Mouse (Mus musculus): ENCODE measurements around the gene Tbx19.

Tbx19 gene

DNA sequence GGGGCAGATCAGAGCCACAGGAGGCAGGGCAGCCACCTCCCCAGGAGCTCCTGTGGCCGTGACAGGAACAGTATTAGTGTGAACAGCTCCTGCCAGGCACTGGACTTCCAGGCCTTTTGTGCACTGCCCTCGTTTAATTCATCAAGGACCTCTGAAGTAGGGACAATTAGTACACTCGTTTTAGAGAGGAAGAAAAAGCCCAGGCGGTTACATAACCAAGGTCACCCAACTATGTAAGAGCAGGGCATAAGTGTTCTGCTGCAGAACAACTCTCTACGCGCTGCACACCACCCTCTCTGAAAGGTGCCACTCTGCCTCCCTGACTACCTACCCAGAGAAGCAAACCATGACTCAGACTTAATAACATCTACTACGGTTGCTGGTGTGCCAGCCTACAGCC, 24.5 kb upstream of the Tbx19 start:
- in situ Hi-C loops (cut with MboI, MseI): no loop called here

DNA sequence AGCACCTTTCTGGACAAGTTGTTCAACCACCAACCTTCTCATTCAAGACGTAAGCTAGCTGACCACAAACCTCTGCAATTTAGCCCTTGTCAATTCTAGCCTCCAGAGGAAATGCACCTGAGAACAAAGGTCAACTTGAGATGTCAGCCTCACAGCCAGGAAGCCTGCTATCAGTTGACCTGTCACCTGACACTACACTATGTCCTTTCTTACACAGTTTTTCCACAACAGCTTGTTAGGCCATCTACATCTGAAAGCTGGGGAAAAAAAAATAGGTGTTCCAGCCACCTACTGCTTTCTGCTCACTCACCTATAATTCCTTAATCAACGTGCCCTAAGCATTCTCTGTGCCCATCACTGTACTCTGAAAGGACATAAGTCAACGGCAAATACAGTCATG, 23.6 kb upstream of the Tbx19 start:
- in situ Hi-C loops (cut with MboI, MseI): no loop called here

DNA sequence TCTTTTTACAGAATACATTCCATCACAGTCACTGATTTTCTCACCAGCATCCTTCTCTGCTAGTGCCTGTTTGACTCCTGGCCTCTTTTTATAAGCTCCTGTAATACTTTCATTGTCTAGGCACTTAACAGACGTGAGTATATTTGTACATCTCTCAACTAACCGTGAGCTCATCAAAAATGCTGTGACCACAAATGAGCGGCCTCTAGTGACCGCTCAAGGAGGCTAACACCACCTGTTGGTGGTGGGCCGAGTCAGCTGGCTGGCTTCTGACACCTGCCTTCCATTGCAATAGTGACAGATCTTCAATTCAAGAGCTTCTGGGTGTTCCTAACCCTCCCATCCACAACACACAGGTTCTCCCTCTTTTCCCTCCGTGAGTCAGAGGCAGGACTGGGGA, 22.8 kb upstream of the Tbx19 start:
- in situ Hi-C loops (cut with MboI, MseI): no loop called here

DNA sequence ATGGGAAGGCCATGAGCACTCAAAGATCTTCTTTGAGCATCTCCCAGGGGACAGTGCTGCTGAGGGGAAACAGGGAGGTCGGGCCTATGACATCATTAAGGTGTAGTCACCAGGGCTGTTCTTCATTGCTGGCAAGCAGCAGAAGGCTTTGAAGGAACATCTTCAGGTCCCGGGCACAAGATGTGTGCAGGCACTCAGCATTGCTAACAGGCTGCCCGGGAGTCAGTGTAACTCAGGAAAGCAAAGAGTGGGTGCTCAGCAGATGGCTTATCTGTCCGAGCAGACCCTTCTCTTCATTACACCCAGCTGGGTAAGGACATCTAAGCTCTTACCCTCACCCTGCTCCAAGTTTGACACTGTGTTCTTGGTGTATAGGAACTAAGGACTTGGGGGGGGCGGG, 18.7 kb upstream of the Tbx19 start:
- in situ Hi-C loops (cut with MboI, MseI): no loop called here

DNA sequence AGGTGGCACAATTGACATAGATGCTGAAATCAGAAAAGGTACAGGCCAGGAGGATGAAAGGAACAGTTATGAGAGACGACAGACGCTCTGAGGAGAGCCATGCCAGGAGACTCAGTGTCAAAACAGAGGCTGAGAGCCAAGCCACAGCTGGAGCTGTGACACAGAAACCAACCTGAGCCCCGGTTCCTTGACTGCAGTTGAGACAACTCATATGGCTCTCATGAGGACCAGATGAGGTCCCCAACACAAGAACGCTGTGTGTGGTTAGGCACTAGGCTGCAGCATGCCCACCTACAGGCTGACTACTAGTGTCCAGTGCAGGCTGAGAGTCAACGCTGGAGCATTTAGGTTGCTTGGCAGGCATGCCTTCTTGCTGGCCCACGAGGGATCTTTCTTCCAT, 17.5 kb upstream of the Tbx19 start:
- in situ Hi-C loops (cut with MboI, MseI): no loop called here

DNA sequence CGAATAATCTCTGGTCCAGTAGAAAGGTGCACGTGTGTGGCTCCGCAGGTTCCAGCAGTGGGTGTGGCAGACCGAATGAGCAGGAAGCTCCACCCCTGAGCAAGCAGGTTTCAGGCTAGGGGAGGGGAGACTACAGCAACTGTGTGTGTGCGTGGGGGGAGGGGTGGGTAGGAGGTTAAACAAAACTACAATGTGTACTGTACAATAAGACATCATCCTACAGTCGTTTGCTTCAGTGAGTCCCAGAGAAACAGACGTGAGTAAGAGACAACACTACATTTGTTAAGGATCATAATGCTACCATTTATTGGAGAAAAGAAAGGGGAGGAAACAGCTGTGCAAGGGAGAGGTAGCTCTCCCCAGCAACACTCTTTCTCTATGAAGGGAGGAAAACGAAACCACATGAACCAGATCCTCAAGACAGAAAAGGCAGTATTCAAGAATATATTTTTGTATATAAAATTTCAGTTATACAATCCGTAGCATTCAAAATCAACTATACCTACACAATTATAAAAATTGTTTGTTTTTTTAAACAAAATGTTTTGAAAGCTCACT, 13.6 kb upstream of the Tbx19 start:
- in situ Hi-C loops (cut with MboI, MseI): no loop called here

DNA sequence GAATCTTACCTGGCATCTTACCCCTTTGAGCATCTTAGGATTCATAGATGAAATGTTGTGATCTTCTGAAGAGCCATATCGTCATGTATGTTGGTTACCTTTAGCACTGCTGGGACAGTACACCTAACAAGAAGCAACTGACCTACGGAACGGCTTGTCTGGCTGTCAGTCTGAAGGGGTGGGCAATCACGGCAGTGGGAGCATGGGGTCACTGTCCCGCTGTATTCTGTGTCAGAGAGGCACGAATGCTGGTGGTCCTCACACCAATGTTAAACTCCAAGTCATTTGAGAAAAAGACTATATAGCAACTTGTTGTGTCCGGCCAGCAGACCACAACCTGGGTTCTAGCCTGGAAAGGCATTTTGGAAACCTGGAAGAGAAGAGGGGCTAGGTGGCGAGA, 10.7 kb upstream of the Tbx19 start:
- in situ Hi-C loops (cut with MboI, MseI): no loop called here

DNA sequence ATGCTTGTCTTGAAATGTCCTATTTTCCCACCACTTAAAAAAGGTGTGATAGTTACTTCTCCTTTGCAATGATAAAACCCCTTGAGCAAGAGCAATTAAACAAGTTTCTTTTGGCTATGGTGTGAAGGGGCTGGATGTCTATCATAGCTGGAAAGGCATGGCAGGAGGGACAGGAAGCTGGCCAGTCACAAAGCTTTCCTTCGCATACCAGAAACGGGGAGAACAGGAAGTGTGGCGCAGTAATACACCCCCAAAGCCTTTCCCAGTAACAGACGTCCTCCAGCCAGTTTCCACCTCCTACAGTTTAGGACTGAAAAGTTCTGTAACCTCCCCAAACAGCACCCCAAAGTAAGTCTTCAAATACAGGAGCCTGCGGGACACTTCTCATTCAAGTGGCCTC, 9.6 kb upstream of the Tbx19 start:
- in situ Hi-C loops (cut with MboI, MseI): no loop called here

DNA sequence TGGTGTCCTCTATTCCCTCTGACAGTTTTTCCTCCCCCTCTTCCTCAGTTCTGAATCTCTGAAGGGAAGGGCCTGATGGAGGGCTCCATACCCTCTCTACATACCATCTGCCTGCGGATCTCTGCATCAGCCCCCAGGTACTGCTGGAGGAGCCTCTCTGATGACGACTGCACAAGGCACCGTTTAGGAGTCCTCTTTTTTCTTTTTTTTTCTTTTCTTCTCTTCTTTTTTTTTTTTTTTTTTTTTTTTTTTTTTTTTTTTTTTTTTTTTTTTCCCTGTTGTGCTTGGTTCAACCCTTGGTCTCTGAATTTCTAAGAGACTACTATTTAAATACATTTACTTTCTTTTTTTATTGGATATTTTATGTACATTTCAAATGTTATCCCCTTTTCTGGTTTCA, 8.9 kb upstream of the Tbx19 start:
- in situ Hi-C loops (cut with MboI, MseI): no loop called here

DNA sequence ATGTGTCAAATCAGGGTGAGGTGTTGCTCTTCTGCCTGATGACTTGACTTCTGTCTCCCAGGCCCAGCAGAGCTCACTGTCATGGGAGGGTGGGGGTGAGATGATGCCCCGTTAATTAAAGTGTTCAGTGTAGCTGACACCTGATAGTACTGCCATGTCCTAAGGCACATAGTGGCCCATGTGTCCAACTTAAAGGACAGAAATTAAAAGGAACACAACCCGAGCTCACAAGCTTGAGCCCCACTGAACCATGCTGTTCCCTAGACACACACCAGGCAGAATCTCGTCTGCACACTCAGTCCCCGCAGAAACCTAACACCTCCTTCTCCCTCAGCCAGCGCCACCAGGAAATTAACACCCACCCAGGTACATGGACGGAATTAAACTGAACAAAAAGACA, 4.3 kb upstream of the Tbx19 start:
- in situ Hi-C loops (cut with MboI, MseI): no loop called here

DNA sequence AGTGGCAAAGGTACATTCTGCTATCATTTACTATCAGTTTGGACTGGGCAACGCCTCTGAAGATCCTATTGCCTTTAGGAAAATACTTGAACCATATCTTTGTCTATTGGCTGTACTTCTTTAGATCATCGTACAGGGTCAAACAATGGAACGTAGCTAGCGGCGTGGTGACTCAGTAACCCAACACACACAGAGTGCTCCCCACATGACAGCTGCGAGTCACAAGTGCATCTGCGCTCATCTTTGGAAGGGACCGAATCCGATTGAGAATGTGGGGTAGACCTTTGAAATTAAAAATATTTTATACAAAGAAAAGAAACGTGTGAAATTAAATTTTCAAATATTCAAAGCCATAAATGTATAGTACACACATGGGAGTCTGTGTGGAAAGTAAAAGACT, 1.7 kb downstream of the Tbx19 start:
- in situ Hi-C loops (cut with MboI, MseI): no loop called here

DNA sequence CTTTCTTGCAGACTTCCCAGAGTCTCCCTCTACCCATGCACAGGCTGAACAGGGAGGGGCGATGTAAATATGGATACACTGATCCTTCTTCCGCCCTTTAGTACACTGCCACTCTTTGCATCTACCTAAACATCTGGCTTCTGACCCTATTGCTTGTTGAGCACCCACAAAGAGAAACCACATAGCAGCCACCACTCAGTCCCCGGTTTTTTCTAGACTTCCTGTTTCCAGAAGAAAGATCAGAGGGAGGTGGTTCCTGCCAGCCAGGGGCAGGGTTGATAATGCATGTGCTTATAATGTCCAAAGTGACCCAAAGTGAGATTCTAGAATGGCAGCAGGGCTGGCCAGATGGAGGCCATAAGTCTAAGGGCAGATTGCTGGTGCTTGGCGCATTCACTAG, 6.4 kb downstream of the Tbx19 start:
- in situ Hi-C loops (cut with MboI, MseI): no loop called here

DNA sequence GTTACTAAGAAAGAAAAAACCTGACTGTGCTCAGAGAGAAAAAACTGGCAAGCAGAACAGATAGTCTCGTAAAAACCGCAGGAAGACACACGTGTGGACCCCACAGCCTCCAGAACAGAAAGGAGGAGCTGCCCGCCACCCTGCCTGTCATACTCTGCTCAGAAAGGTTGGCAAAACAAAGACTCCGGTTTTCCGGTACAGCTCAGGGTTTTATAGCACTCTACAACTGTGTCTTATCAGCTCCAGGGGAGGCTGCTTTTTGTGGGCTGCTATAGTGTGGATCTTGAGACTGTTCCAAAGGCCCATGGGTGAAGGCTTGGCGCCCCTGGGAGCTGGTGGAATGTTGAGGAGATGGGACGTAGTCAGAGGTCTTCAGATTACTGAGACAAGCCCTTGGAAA, 9.4 kb downstream of the Tbx19 start:
- in situ Hi-C loops (cut with MboI, MseI): no loop called here

DNA sequence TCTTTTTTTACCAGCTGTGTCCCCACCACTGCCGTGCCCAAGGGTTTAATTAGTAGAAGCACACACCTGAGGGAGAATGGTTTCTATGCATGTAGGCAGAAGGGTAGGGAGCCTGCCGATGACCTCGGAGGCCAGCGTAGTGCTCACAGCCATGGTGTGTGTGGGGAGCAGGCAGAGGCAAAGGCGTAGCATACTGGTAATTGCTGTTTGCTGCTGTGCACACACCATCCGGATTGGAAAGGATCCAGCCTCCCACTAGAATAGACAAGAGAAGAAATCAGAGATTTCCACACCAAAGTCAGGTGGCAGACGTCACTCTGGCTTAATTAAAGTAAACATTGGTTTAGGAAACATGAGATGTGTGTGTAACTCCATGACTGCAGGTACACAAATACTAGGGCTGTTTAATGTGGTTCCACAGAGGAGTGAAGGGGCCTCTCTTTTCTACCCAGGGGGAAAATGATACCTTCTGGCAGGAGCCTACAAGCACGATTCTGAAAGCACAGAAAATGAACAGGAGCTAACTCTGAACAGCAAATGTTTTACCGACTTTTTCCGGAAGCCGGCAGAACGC, 18.1 kb downstream of the Tbx19 start:
- in situ Hi-C loops (cut with MboI, MseI): no loop called here

DNA sequence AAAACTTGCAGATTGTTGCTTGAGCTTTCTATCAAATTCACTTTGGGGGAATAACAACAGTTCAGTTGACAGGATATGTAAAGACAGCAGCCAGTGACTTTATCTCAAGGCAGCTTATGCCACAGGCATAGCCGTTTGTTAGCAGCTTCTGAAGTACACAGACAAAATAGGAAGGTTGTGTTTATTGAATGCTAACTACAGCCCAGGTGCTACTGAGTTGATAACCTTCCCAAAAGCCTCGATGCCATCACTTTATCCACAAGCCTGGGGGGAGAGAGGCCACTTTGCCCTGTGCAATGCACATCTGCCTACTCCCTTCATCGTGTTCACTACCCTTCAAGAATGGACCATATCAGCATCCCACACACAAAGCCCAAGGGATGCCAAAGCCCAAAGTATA, 20.3 kb downstream of the Tbx19 start:
- in situ Hi-C loops (cut with MboI, MseI): no loop called here

DNA sequence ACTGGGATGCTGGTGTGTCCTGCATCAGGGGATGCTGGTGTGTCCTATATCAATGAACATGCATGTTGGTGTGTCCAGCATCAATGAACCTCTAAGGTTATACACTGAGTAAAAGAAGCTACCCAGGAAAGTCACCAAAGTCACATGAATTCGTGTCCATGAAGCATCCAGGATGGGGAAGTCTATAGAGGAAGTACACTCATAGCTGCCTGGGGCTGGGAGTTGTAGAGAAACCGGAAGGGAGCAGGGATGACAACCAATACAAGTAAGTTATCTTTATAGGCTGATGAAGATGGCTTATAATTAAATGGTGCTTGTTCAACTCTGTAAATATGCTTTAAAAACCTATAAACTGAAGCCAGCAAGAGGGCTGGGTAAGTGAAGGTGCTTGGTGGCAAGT, 26.7 kb downstream of the Tbx19 start:
- in situ Hi-C loops (cut with MboI, MseI): no loop called here

DNA sequence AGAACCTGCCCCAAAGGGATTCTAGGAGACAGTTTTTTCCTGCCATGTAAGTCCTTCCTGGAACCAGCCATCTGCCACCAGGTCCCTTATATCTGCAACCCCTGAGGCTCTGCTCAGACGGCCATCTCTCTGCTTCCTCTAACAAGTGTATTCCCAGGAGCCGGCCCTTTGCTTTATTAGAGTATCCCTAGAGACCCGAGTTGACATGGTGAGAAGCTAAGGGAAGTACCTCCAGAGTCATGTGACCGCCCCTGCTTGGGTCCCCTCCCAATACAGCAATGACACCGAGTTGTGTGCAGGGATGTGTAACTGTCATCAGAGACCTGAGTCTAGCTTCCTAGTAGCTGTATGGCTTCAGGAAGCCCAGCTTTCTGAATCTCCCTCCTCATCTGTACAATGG, 27.3 kb downstream of the Tbx19 start:
- in situ Hi-C loops (cut with MboI, MseI): no loop called here

DNA sequence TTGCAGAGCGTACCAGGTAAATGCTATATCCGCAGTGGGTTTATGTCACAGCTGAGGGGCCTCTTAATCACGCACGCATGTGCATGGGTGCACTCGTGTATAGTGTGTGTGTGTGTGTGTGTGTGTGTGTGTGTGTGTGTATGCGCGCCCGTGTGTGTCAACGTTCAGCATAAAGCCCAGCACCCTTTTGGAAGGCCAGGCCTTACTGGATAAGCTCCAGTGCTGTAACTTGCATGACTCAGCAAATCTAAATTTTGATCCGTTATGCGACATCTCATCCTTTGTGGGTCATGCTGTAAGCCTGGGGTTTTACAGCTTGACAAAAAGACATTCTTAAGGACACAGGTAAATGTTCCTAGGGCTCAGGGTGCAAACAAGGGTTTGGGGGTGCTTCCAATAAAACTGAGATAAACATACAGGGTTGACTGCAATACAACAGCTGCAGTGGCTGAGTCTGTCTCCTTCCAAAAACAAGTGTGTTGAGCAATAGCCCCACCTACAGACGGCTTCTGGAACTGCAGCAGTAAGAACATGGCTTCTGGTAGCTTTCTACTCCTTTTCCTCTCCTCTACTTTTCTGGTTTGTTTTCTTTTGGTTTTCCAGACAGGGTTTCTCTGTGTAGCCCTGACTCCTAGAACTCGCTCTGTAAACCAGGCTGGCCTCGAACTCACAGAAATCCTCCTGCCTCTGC, 28.2 kb downstream of the Tbx19 start:
- in situ Hi-C loops (cut with MboI, MseI): no loop called here

DNA sequence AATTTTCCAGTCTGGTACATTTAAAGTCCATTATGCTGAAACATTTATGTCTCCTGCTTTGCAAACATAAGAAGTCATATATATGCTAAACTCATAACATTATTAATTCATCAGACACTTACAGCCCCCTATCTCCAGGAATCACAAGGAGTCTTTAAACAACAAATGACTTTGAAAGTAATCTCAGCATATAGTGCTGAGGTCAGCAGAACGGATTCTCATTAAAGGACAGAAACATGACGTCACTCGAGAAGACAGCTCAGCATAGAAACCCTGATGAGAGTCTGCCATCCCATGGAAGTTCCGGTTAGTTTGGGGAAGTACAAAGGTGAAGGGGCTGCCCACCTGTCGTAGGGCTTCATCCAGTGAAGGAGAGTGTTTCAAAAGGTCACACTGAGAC, 31.0 kb downstream of the Tbx19 start:
- in situ Hi-C loops (cut with MboI, MseI): loop anchor here (5.0 kb wide), 1 partner anchor 812 kb away; no protein-coding TSS in a partner anchor

DNA sequence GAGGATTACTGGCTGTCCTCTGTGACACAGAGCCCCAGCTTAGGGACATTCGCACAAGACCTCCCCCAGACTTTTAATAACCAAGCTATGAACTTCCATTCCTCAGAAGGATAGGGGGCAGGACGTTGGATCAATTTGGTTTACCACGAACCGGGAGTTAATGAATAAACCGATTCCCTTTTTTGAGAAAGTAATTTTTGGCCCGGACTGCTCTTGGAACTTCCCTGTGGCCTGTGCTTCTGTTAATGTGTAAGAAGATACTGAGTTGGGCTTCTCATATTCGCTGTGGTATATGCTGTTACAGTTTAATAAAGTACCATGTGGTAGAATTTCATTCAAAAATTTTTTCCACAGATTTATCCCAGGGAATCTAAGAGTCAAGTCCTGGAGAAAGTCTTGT, 39.5 kb downstream of the Tbx19 start:
- in situ Hi-C loops (cut with MboI, MseI): loop anchor here (5.0 kb wide), 1 partner anchor 359 kb away; no protein-coding TSS in a partner anchor

DNA sequence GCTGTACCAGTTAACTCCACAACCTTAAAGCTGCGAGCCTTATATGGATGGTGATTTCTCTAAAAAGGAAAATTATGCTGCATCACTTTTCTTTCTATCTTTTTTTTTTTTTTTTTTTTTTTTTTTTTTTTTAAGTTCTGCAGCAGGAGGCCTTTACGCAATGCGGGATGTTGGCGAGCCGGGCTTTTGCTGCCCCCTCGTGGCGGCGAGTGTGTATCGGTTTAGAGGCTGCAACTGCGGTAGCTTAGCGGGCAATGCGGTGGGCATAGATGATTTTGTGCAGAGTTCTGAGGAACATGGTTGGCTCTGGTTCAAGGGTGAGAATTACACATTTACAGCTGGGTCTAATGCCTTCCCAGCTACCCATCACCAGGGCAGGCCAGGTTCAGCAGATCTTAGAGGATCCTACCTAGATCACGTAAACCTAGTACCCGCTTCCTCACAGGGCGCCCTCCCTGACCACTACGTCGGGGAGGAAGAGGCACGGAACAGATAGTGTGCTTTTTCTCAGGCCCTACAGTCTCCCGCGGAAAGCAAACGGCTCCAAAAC, 40.1 kb downstream of the Tbx19 start:
- in situ Hi-C loops (cut with MboI, MseI): loop anchor here (5.0 kb wide), 1 partner anchor 358 kb away; no protein-coding TSS in a partner anchor

DNA sequence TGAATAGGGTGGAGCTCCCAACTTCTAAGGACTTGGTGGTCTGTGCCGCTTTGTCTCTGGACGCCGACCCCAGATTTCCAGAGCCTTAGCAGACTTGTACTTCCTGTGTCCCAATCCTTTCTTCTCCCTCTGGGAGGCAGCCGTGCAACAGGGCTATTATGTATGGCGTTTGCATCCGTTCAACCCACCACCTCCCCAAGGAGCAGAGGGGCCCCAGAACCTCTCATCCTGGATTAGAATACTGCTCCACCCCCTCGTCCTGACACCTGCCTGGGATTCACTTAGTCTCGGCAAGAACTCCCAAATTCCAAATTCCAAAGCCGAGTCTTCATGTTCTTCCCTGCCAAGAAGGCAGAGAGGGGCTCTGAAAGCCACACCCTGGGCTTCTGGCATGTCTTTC, 40.8 kb downstream of the Tbx19 start:
- in situ Hi-C loops (cut with MboI, MseI): loop anchor here (5.0 kb wide), 1 partner anchor 357 kb away; no protein-coding TSS in a partner anchor

All from regulatory T cell (primary cell).